Mouse (Mus musculus): Measurements from ENCODE around the gene Tex47. TPM values are rescaled to one million over a fixed set of nuclear protein-coding genes. Genes with fewer than 3 reads are reported as not detected.

Gene Tex47
- not detected for polyA plus RNA-seq (2017; shearing (Covaris generic))

GRCm38 (mm10) chr5:7303819-7304218 is at the start of gene Tex47:
Tex47 (plus strand) TSS chr5:7304119.

GRCm38 (mm10) chr5:7344145-7345010 is 40.5 kb downstream of the Tex47 start, which contains the start of gene Zfp804b:
Zfp804b (minus strand) TSS chr5:7344756.

Other genes starting within 250 kb of the Tex47 start
- gene Zfp804b, start 40.6 kb downstream of the Tex47 start, polyA plus RNA-seq (2017; shearing (Covaris generic)) = not detected